Mouse (Mus musculus) spleen, embryonic (tissue): ENCODE data around the gene Gpr141.

ENCODE experiments used
- CTCF ChIA-PET: fragments of 350-600 bp; sonication (Branson Sonifier 250); formaldehyde crosslinking; loops from one replicate; lab custom pipeline; 2022; lab: Charles Lee

The Gpr141 gene

DNA sequence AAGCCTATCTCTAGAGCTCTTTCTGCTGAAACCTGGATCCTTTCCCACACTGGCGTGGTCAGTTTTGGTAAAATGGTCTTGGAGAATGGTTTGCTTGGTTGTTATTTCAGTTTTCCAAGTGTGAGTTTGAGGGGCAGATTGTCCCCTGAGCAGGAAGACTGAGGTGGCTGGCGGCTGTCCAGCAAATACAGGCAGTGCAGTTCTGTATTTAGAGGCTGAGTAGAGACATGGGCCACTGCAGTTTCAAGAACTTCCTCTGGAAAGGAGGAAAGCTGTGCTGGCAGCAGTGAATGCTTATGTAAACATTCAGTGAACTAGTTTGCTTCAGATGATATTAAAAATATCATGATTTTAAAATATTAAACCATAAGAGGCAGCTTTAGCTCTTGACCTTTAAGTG is 93.2 kb downstream of the Gpr141 start:
- CTCF ChIA-PET, result no interaction called here

DNA sequence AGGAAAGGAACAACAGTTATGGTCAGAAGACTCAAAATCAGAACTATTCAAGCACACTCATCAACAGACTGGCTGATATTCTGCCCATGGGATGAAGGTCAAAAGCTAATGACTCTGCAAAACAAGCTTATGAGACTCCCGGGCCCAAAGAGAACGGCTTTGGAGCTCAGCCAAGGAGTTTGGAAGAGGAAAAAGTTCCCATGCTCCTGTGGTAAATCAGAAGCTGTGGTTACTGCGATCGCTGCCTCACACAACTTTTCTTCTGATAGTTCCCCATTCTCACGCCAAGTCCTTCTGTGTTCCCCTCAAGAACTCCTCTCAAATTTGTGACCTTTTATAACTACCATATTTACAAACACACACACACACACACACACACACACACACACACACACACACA is 105.1 kb downstream of the Gpr141 start:
- CTCF ChIA-PET, result no interaction called here

DNA sequence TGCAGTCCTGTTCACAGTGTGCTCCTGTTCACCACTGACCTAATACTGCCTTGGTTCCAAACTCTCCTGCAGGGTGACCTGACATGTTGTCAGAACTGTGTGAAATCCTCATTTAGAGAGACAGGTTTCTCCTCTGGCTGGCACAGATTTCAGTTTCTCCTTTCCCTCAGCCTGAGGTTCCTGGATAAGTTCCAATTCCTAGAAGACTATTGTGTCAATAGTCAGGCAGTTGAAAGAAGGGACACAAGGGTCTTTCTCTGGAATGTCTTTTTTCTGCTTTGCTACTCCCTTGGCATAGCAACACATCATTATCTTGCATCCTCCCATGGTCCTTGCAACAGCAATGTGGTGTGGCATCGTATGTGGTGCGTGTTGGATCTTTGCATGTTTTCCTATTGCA is 106.9 kb downstream of the Gpr141 start:
- CTCF ChIA-PET, result no interaction called here

DNA sequence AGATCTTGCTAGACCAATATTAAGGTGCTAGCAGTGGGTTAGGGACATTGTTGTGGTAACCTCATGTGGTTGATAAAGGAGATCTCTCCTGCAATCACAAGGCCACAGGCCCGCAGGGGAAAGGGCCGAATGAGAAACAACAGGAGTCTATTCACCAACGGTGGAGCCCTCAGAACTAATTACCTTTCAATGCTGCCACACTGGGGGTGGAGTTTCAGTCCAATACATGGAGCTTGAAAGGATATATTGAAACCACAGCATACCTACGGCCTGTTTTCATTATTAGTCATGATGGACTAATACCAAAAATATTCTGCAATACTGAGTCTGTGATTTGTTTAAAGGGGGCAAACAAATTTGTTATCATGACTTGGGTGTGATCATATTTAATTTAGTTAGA is 120.3 kb downstream of the Gpr141 start:
- CTCF ChIA-PET, result no interaction called here

- CTCF ChIA-PET, result no interaction called here
These were observed 122.5 kb downstream of the Gpr141 start for GRCm38 (mm10) chr13:19701443-19702078.

- CTCF ChIA-PET, result interaction anchor here (0.6 to 0.7 kb wide), 2 partner anchors 35 to 495 kb away, joined by 3 read pairs; no protein-coding TSS in a partner anchor
These were observed 123.2 kb downstream of the Gpr141 start for GRCm38 (mm10) chr13:19700733-19701442.
